Mouse (Mus musculus) C2C12 (cell line): ENCODE measurements around the gene Cap1. TPM values are rescaled to one million over a fixed set of nuclear protein-coding genes. Genes with fewer than 3 reads are reported as not detected.

Experiments used
- H3K27me3 ChIP-seq: one replicate; pipeline ENCODE4 v1.6.1; 2011; ENCODE audit not compliant: control insufficient read depth, insufficient read depth, insufficient read length
- H3K36me3 ChIP-seq: one replicate; pipeline ENCODE4 v1.6.1; 2011; ENCODE audit not compliant: control insufficient read depth, insufficient read depth
- H3K4me3 ChIP-seq: one replicate; pipeline ENCODE4 v1.5.1; 2011; ENCODE audit warnings: mild to moderate bottlenecking, control low read depth; ENCODE audit not compliant: poor library complexity, insufficient read depth, severe bottlenecking
- H3K79me2 ChIP-seq: one replicate; pipeline ENCODE4 v1.6.1; 2011; ENCODE audit not compliant: control insufficient read depth, insufficient read depth
- H3K79me3 ChIP-seq: one replicate; pipeline ENCODE4 v1.6.1; 2011; ENCODE audit warnings: low read depth, control low read depth
- H3ac ChIP-seq: one replicate; pipeline ENCODE3; 2011; ENCODE audit warnings: low read depth; ENCODE audit not compliant: control insufficient read depth, insufficient read length
- CEBPB ChIP-seq: IDR thresholded peaks from one replicate; pipeline ENCODE4 v1.6.1; 2011; ENCODE audit warnings: low read depth, mild to moderate bottlenecking, control low read depth, moderate library complexity
- CTCF ChIP-seq: IDR thresholded peaks from one replicate; pipeline ENCODE4 v1.5.1; 2011; ENCODE audit not compliant: control insufficient read depth, insufficient read depth, insufficient read length
- FOSL1 ChIP-seq: IDR thresholded peaks from one replicate; pipeline ENCODE4 v1.8.0; 2011; ENCODE audit warnings: mild to moderate bottlenecking, low read length; ENCODE audit not compliant: poor library complexity, insufficient read depth, severe bottlenecking
- MAX ChIP-seq: IDR thresholded peaks from one replicate; pipeline ENCODE4 v1.6.1; 2011; ENCODE audit warnings: mild to moderate bottlenecking, control low read depth
- MYOD1 ChIP-seq: IDR thresholded peaks from one replicate; pipeline ENCODE4 v1.6.1; 2011; ENCODE audit warnings: low read depth; ENCODE audit not compliant: control insufficient read depth, insufficient read length
- MYOG ChIP-seq: IDR thresholded peaks from one replicate; pipeline ENCODE4 v1.6.1; 2011; ENCODE audit not compliant: control insufficient read depth, insufficient read length; ENCODE audit errors: extremely low read depth
- USF1 ChIP-seq: IDR thresholded peaks from one replicate; pipeline ENCODE4 v1.6.1; 2011; ENCODE audit warnings: low read depth, mild to moderate bottlenecking, control low read depth, moderate library complexity
- polyA plus RNA-seq: library from polyadenylated mRNA; unstranded; fragments of >200 nt; fragmentation: generic; extraction: Trizol; gene quantifications from one replicate; pipeline ENCODE4 v1.2.1, GENCODE M21; 2012; ENCODE audit warnings: missing spikeins

The Cap1 gene
- polyA plus RNA-seq, 1 experiment, result 384 TPM

- peaks cover 59% of the 10 kb centered on the region for H3K79me2 ChIP-seq
- TF ChIP-seq CTCF (no peak), CEBPB (peak; percentile 32), FOSL1 (peak; percentile 42), MYOD1 (peak; percentile 88), MYOG (no peak), MAX (no peak)
- H3K4me3 ChIP-seq, result no peak overlapping the region
- H3ac ChIP-seq, result no peak overlapping the region
- peaks cover 22% of the 10 kb centered on the region for H3K79me3 ChIP-seq
- no peaks in the 10 kb centered on the region for H3K27me3 ChIP-seq
- H3K36me3 ChIP-seq, result peaks cover 20% of the 10 kb centered on the region
These were observed 47.4 kb downstream of the Cap1 start for GRCm38 (mm10) chr4:122838416-122838815.

- H3K36me3 ChIP-seq, result peaks cover 18% of the 10 kb centered on the region
- H3K27me3 ChIP-seq, result no peaks in the 10 kb centered on the region
- H3K79me2 ChIP-seq, result peaks cover 56% of the 10 kb centered on the region
- TF ChIP-seq FOSL1 (no peak), CEBPB (no peak), CTCF (no peak), MYOD1 (no peak), MAX (no peak), MYOG (no peak), USF1 (no peak)
- H3K79me3 ChIP-seq, result peaks cover 20% of the 10 kb centered on the region
- no peak overlapping the region for H3ac ChIP-seq
- H3K4me3 ChIP-seq, result no peak overlapping the region
These were observed 47.9 kb downstream of the Cap1 start for GRCm38 (mm10) chr4:122837994-122838393.

GRCm38 (mm10) chr4:122837180-122837730, 48.6 kb downstream of the Cap1 start:
- no peak for TF ChIP-seq CEBPB
- TF ChIP-seq MYOD1, result no peak
- TF ChIP-seq USF1, result no peak
- no peak for TF ChIP-seq MYOG
- TF ChIP-seq MAX, result no peak
- no peak for TF ChIP-seq FOSL1
- TF ChIP-seq CTCF, result no peak
- Histone ChIP-seq H3K36me3 (peaks cover 13% of the 10 kb centered on the region), H3K4me3 (no peak overlapping the region), H3K79me3 (peaks cover 18% of the 10 kb centered on the region), H3ac (no peak overlapping the region), H3K79me2 (peaks cover 49% of the 10 kb centered on the region), H3K27me3 (no peaks in the 10 kb centered on the region)

DNA sequence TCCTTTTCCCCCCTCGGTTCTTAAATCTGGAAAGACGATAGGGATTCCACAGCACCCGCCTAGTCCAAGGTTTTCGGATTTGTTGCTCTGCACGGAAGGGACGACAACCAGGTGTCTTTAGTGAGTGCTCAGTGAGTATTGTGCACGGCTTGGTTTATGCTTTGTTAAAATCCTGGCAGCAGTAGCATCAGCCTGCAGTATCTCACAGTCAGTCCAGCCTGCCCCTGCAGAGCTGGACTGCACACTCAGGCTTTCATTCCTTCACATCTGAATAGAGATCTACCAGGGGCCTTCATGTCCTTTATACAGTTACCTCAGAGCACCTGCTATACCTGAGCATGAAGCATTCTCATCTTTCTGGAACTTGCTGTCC, 49.5 kb downstream of the Cap1 start:
- Histone ChIP-seq H3K4me3 (peak overlapping the region; percentile 69), H3K79me2 (peaks cover 40% of the 10 kb centered on the region), H3ac (peak overlapping the region; percentile 85), H3K36me3 (peaks cover 9% of the 10 kb centered on the region), H3K79me3 (peaks cover 16% of the 10 kb centered on the region), H3K27me3 (no peaks in the 10 kb centered on the region)
- no peak for TF ChIP-seq MYOG
- TF ChIP-seq USF1, result no peak

- TF ChIP-seq MYOD1 (no peak), CEBPB (peak; percentile 54), MYOG (no peak), FOSL1 (no peak), CTCF (no peak), USF1 (peak; percentile 92), MAX (peak; percentile 56)
These were observed 50.1 kb downstream of the Cap1 start, which contains the start of gene Ppt1 for GRCm38 (mm10) chr4:122835530-122836402. Gene Ppt1 (plus strand): TSS chr4:122836242.

More at GRCm38 (mm10) chr4:122835530-122836402, 50.1 kb downstream of the Cap1 start, which contains the start of gene Ppt1:
- H3K4me3 ChIP-seq, result peak within 1 kb of the TSS; percentile 69
- H3K79me3 ChIP-seq, result peaks cover 16% of the 10 kb centered on the region
- H3K27me3 ChIP-seq, result no peaks in the 10 kb centered on the region
- peak within 1 kb of the TSS; percentile 85 for H3ac ChIP-seq
- H3K36me3 ChIP-seq, result peaks cover 9% of the 10 kb centered on the region
- H3K79me2 ChIP-seq, result peaks cover 34% of the 10 kb centered on the region
